8 mouse cellular contexts compared by ENCODE assay signal in the genomic region with DNA sequence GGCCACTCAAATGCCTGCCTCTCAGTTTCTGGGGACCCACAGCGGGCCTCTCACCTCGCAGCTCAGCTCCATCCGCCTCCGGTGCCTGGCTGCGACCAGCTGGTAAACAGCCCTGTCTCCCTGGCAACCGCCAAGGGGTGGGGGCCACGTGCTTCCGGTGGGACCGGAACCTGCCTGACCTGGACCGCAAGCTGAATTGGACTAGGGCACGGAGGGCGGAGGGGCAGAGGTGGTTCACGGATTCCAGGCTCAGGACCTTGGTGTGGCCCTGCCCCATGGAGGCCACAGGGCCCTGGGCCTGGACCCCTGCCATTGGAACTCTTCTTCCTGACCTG. TPM values are rescaled to one million over a fixed set of nuclear protein-coding genes. Genes with fewer than 3 reads are reported as not detected.
DNase-seq lines count a peak whose midpoint lies in the region; ATAC-seq and TF ChIP-seq lines count a peak whose summit lies in the region.

No protein-coding gene starts in this region.

- H3K36me3 ChIP-seq in embryonic facial prominence, embryonic 14.5 days (ENCODE audit: control insufficient read depth, insufficient read depth, low read length), result no peaks in the 10 kb centered on the region
- no peaks in the 10 kb centered on the region for H3K36me3 ChIP-seq in heart, postnatal 0 days (replicated peaks; ENCODE audit: control insufficient read depth, insufficient read depth, low read length)
- H3K36me3 ChIP-seq in splenic B cell, adult 2 months (ENCODE audit: control insufficient read depth, insufficient read depth, low read length, poor library complexity, severe bottlenecking), result no peaks in the 10 kb centered on the region

- no peak; the same call in 1 of the 2 replicates for TF ChIP-seq EP300 in heart, postnatal 0 days (IDR thresholded peaks at IDR 0.05; ENCODE audit: low read depth)

- no peaks in the 10 kb centered on the region for H3K27me3 ChIP-seq in embryonic facial prominence, embryonic 14.5 days (replicated peaks; ENCODE audit: control insufficient read depth, insufficient read depth, low read length)
- peaks cover 13% of the 10 kb centered on the region; the same call in 1 of the 2 replicates for H3K27me3 ChIP-seq in heart, postnatal 0 days (ENCODE audit: control insufficient read depth, insufficient read depth, low read length)
- no peaks in the 10 kb centered on the region for H3K27me3 ChIP-seq in splenic B cell, adult 2 months (ENCODE audit: control insufficient read depth, insufficient read depth, low read length, poor library complexity, severe bottlenecking)

- no peak for TF ChIP-seq CTCF in heart, postnatal 0 days (IDR thresholded peaks at IDR 0.05; ENCODE audit: low read depth)

- H3K4me3 ChIP-seq in embryonic facial prominence, embryonic 14.5 days (ENCODE audit: low read depth, low read length), result peak overlapping the region; percentile 26
- peak overlapping the region; percentile 5; the same call in 1 of the 2 replicates for H3K4me3 ChIP-seq in heart, postnatal 0 days (ENCODE audit: low read depth, low read length)

- ATAC-seq in embryonic facial prominence, embryonic 14.5 days (ENCODE audit: low read depth), result peak; percentile 74
- ATAC-seq in heart, postnatal 0 days (ENCODE audit: insufficient read depth, low read depth), result peak; percentile 71
- ATAC-seq in megakaryocyte-erythroid progenitor cell, adult 5-6 weeks (replicated peaks; ENCODE audit: low FRiP score, low TSS enrichment, poor library complexity, severe bottlenecking), result no peak

- H3K9me3 ChIP-seq in embryonic facial prominence, embryonic 14.5 days (ENCODE audit: control insufficient read depth, low read length), result no peaks in the 10 kb centered on the region
- no peaks in the 10 kb centered on the region for H3K9me3 ChIP-seq in heart, postnatal 0 days (replicated peaks; ENCODE audit: control insufficient read depth, low read length)

- H3K4me2 ChIP-seq in embryonic facial prominence, embryonic 14.5 days (ENCODE audit: low read depth, low read length), result peak overlapping the region; percentile 58
- peak overlapping the region; percentile 45 for H3K4me2 ChIP-seq in heart, postnatal 0 days (ENCODE audit: low read depth, low read length)

- 0% methylated on average over 13 of the region's 13 CpGs for WGBS in embryonic facial prominence, embryonic 14.5 days
- 7% methylated on average over 13 of the region's 13 CpGs for WGBS in heart, postnatal 0 days

- DNase-seq in CD8-positive naive resting alpha-beta T cell, adult 2 months (ENCODE audit: low read depth in 2 of 2, low spot score in 2 of 2), result peak; percentile 15 to 32
- peak; percentile 83 for DNase-seq in adrenal gland, adult 2 months
- DNase-seq in embryonic facial prominence, embryonic 14.5 days (ENCODE audit: low spot score), result peak; percentile 78
- peak; percentile 16 for DNase-seq in heart, postnatal 0 days (ENCODE audit: low spot score)
- peak; percentile 91 for DNase-seq in kidney, postnatal 10 days
- peak; percentile 80 for DNase-seq in lung, postnatal 36 days
- peak; percentile 5 for DNase-seq in splenic B cell, adult 2 months (ENCODE audit: low read depth, low spot score)

- H3K27ac ChIP-seq in embryonic facial prominence, embryonic 14.5 days (replicated peaks; ENCODE audit: low read depth, low read length), result 0 out of 2 replicates have a peak overlapping the region, but pooled peaks have one; percentile 41
- peak overlapping the region; percentile 57 for H3K27ac ChIP-seq in heart, postnatal 0 days (ENCODE audit: low read depth)

- H3K4me1 ChIP-seq in embryonic facial prominence, embryonic 14.5 days (ENCODE audit: control insufficient read depth, insufficient read depth, low read length), result peaks cover 20% of the 10 kb centered on the region
- H3K4me1 ChIP-seq in heart, postnatal 0 days (ENCODE audit: control insufficient read depth, insufficient read depth), result peaks cover 28% of the 10 kb centered on the region

- peak overlapping the region; percentile 52 for H3K9ac ChIP-seq in embryonic facial prominence, embryonic 14.5 days (ENCODE audit: low read depth, low read length)
- H3K9ac ChIP-seq in heart, postnatal 0 days (replicated peaks; ENCODE audit: low read depth, low read length), result no peak overlapping the region

RNA-seq across cellular contexts. Expression of a gene that starts 0.5 kb away (rescaled TPM):
- total RNA-seq in adrenal gland, adult 2 months (2021), result under 1 TPM in 1 of 2 experiments, not detected in 1; 0.24 TPM
- 0.30 and 0.32 TPM in 2 replicates for polyA plus RNA-seq in adrenal gland, adult 2 months (2012; rRNA removed)
- 0.17 and 0.61 TPM in 2 replicates for polyA plus RNA-seq in embryonic facial prominence, embryonic 14.5 days (2014; fragmentation: Nextera tagmentation; extraction: Ambion mirVana)
- total RNA-seq in heart, postnatal 0 days (2014; rRNA removed; ENCODE audit: low replicate concordance), result 1.0 TPM in 1 of 2 replicates, not detected in the other
- 0.11 and 0.27 TPM in 2 replicates for polyA plus RNA-seq in heart, postnatal 0 days (2015; fragmentation: Nextera tagmentation; extraction: Ambion mirVana)
- total RNA-seq in megakaryocyte-erythroid progenitor cell, adult 5-6 weeks (2014; fragmentation: Nextera tagmentation), result not detected in 2 replicates
- not detected in 2 replicates for total RNA-seq in megakaryocyte-erythroid progenitor cell, adult 5-6 weeks (2017)

RNA-seq across cellular contexts. Expression of a gene that starts 11.9 kb away (rescaled TPM):
- total RNA-seq in adrenal gland, adult 2 months (2021), result 1 to 10 TPM in 1 of 2 experiments, under 1 TPM in 1; 0.52 to 1.6 TPM
- polyA plus RNA-seq in adrenal gland, adult 2 months (2012; rRNA removed), result 1.9 and 2.0 TPM in 2 replicates
- 2.2 and 4.7 TPM in 2 replicates for polyA plus RNA-seq in embryonic facial prominence, embryonic 14.5 days (2014; fragmentation: Nextera tagmentation; extraction: Ambion mirVana)
- total RNA-seq in heart, postnatal 0 days (2014; rRNA removed; ENCODE audit: low replicate concordance), result 1.9 and 2.0 TPM in 2 replicates
- polyA plus RNA-seq in heart, postnatal 0 days (2015; fragmentation: Nextera tagmentation; extraction: Ambion mirVana), result 0.98 and 1.0 TPM in 2 replicates
- total RNA-seq in megakaryocyte-erythroid progenitor cell, adult 5-6 weeks (2014; fragmentation: Nextera tagmentation), result not detected in 2 replicates
- total RNA-seq in megakaryocyte-erythroid progenitor cell, adult 5-6 weeks (2017), result not detected in 2 replicates

RNA-seq across cellular contexts. Expression of a gene that starts 32.3 kb away (rescaled TPM):
- 10 to 100 TPM; 20.6 to 34.4 TPM for total RNA-seq in adrenal gland, adult 2 months (2021)
- 54.0 and 67.7 TPM in 2 replicates for polyA plus RNA-seq in adrenal gland, adult 2 months (2012; rRNA removed)
- polyA plus RNA-seq in embryonic facial prominence, embryonic 14.5 days (2014; fragmentation: Nextera tagmentation; extraction: Ambion mirVana), result 5.3 and 6.5 TPM in 2 replicates
- not detected in 2 replicates for total RNA-seq in heart, postnatal 0 days (2014; rRNA removed; ENCODE audit: low replicate concordance)
- polyA plus RNA-seq in heart, postnatal 0 days (2015; fragmentation: Nextera tagmentation; extraction: Ambion mirVana), result not detected in 2 replicates
- total RNA-seq in megakaryocyte-erythroid progenitor cell, adult 5-6 weeks (2014; fragmentation: Nextera tagmentation), result not detected in 2 replicates
- not detected in 2 replicates for total RNA-seq in megakaryocyte-erythroid progenitor cell, adult 5-6 weeks (2017)

RNA-seq across cellular contexts. Expression of a gene that starts 50.4 kb away (rescaled TPM):
- 1 to 10 TPM; 2.3 to 2.9 TPM for total RNA-seq in adrenal gland, adult 2 months (2021)
- 1.3 and 1.4 TPM in 2 replicates for polyA plus RNA-seq in adrenal gland, adult 2 months (2012; rRNA removed)
- polyA plus RNA-seq in embryonic facial prominence, embryonic 14.5 days (2014; fragmentation: Nextera tagmentation; extraction: Ambion mirVana), result 0.28 and 0.38 TPM in 2 replicates
- total RNA-seq in heart, postnatal 0 days (2014; rRNA removed; ENCODE audit: low replicate concordance), result not detected in 2 replicates
- polyA plus RNA-seq in heart, postnatal 0 days (2015; fragmentation: Nextera tagmentation; extraction: Ambion mirVana), result not detected in 2 replicates
- not detected in 2 replicates for total RNA-seq in megakaryocyte-erythroid progenitor cell, adult 5-6 weeks (2014; fragmentation: Nextera tagmentation)
- total RNA-seq in megakaryocyte-erythroid progenitor cell, adult 5-6 weeks (2017), result not detected in 2 replicates

Comparison
In these comparisons a context has a peak if more than half of its experiments do, and no peak if none do; other contexts are left out.
1. DNase-seq: peak in every context shown above with its lines; median percentile 91 in kidney, postnatal 10 days; 83 in adrenal gland, adult 2 months; 80 in lung, postnatal 36 days; 78 in embryonic facial prominence, embryonic 14.5 days; 24 in CD8-positive naive resting alpha-beta T cell, adult 2 months; 16 in heart, postnatal 0 days; 5 in splenic B cell, adult 2 months.
2. RNA of a gene that starts 32.3 kb away (total RNA-seq): 20.6 to 34.4 TPM in adrenal gland, adult 2 months; not detected in heart, postnatal 0 days and not detected in megakaryocyte-erythroid progenitor cell, adult 5-6 weeks; every median in the first group is over 10 times any median in the second.